Mouse (Mus musculus) hindlimb bud, embryonic 11.5 days (tissue): ENCODE data around the gene Slc5a10.

Experiments used
- DNase-seq: peaks from one replicate; pipeline ENCODE4 v3.0.0-alpha.2; 2012; ENCODE audit warnings: low read depth, low spot score; ENCODE audit errors: extremely low spot score

Gene Slc5a10

DNA sequence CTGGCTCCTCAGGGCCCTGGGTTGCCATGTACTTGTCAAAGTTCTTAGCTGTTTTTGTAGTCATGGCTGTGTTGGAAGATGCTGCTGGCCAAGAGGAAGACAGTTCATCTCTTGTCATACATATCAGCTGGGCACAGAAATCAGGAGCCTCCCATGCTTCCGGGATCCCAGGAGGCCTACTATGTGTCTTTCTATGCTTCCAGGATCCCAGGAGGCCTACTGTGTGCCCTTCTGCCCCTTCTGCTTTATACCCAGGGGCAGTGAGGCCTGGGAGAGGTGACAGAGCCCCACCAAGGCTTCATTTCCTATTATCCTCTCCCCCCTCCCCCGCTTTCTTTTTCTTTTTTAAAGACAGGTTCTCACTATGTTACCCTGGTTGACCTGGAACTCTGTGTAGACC lies 15.0 kb downstream of the Slc5a10 start:
- DNase-seq = no peak

DNA sequence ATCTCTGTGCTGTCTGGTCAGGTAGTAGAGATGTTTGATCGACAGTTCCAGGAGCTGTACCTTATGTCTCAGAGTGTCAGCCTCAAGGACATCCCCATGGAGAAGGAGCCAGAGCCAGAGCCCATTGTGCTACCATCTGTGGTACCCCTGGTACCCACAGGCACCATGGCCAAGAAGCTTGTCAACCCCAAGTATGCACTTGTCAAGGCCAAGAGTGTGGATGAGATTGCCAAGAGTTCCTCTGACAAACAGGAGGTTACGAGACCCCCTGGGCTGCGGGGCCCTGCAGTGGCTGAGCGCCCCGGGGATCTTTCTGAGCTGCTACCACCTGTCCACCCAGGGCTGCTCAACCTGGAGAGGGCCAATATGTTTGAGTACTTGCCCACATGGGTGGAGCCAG lies 18.1 kb downstream of the Slc5a10 start:
- no peak for DNase-seq

DNA sequence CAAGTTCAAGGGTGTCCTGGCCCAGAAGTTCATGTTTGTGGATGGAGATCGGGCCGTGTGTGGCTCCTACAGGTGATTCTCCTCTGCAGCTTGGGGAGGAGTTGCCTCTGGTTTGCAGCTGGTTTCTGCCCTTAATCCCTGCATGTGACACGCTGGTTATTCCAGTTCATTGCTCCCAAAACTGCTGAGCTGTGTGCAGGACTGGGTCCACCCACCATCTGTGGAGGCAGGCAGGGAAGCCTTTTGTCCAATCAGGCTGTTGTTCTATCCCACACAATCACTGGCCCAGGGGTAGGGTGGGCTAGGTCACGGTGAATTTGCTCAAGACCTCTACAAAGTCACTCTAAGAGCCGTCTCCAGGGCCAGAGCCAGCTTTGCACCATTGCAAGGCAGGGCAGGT lies 18.9 kb downstream of the Slc5a10 start:
- no peak for DNase-seq

DNA sequence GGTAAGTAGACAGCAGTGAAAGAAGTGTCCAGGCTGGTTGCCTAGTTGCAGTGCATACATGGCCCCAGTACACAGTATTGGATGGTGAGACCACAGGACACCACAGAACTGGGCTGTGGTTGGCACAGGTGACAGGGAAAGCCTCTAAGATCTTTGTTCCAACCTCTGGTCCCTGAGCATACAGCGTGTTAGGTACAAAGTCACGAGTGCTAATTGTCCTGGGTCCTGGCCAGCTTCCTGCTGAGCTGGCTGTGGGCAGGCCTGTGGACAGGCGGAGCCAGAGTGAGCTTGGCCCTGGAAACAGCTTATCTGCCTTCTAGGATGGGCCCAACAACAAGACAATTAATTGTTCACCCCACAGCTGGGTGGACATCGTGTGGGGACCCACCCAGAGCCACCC lies 20.7 kb downstream of the Slc5a10 start:
- DNase-seq = no peak

DNA sequence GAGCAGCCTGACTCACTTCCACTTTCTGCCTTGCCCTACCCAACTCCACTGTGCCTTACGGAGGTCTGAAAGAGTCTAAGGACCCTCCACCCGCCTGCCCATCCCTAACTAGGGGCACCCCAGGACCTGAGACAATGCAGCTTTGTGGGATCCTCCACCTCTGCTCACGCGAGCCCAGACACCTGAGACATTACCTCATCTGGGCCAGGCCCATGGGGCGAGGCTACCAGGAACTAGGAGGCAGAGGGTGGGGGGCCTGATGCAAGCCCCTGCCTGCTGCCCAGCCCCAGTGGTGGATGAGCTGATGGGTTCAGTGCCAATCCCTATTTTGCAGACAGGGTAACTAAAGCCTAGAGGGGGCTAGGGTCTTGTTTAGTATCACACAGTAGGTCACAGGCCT lies 21.2 kb downstream of the Slc5a10 start:
- no peak for DNase-seq

DNA sequence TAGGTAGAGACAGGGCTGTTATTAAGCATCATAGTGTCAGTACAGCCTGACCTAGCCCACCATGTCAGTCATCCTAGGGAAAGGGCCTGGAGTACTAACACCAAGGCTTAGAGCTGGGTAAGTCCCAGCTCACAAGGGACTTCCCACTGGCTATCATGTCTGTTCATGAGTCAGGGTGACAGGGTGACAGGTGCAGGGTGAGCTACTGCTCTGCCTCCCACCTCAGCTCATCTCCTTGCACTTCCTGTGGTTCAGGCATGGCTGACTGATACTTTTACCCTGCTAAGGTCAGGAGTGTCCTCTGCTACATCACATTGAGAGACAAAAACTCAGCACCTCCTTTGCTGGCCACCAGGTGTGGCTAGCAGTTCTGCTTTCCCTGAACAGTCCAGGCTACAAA lies 21.8 kb downstream of the Slc5a10 start:
- no peak for DNase-seq

DNA sequence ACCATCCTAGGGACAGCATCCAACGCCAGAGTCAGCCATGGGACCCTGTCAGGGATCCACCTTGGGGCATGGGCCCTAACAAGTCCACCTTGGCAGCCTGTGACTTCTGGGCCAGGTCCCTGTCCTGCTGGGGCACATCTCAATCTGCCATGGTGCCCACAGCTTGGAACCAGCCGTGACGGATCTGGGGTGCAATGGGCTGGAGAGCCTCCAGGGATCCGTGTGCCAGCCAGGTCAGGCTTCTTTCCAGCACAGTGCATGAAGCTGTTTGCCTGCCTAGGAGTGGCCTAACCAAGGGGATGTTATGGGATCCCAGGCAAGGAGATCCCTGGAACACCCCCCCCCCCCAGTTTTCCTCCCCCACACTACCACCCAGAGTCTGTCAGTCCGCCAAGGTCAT lies 27.6 kb downstream of the Slc5a10 start:
- no peak for DNase-seq

DNA sequence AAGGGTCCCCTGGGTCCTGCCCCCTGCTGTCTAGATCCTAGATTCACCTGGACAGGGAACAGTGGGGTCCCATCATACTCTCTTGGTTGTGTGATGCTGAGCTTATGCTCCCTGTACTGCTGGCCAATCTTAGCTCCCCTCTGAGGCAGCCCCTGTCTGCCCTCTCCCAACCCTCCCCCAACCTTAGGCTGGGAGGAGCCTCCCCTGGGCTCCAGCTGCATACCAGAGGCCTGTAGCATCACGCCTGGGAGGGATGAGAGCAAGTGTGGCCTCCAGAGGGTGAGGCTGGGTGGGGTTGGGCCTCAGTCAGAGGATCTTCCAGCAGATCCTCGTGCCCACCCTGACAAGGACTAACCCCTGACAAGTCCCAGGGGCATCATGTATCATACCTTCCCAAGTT lies 33.0 kb downstream of the Slc5a10 start:
- DNase-seq = no peak

DNA sequence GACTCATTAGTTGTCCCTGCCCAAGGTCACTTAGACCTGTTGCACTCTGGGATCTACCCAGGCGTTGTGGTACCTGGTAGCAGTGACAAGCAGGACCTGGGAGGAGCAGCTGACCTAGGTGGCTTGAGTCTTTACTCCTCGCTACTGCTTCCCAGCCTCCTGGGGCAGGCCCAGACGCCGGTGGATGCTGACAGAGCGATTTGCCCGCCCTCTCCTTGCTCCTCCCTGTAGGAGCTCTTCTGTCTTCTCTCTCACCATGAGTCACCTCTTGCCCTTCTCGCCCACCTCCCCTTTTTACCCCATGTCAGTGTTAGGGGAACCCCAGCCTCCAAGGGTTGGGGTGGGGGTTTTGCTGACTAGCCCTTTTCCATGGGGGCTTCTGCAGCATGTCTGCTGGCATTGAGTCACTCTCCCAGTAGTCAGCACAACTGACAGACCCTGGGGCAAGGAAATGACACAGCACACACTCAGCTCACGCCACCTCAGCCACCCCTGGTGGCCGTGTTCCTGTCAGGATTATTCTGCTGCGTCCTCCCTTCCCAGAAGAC lies 33.6 kb downstream of the Slc5a10 start:
- DNase-seq = no peak

DNA sequence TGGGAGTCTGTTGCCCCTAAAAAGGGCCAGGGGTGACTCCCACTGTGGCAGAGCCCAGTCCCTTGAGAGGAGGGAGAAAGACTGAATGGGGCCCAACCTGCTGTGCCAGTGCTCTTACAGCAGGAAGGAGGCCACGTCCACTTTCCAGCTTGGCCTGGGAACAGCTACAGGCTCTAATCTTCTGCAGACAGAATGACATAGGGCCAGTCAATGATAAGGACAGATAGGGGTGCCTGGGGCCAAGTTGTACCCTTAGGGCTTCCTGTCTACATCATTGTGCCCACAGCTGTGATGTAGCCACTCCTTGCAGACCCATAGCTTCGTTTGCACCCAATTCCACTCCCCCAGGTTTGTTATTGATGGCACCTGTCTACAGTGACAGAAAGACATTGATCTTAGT lies 34.5 kb downstream of the Slc5a10 start:
- DNase-seq = no peak

DNA sequence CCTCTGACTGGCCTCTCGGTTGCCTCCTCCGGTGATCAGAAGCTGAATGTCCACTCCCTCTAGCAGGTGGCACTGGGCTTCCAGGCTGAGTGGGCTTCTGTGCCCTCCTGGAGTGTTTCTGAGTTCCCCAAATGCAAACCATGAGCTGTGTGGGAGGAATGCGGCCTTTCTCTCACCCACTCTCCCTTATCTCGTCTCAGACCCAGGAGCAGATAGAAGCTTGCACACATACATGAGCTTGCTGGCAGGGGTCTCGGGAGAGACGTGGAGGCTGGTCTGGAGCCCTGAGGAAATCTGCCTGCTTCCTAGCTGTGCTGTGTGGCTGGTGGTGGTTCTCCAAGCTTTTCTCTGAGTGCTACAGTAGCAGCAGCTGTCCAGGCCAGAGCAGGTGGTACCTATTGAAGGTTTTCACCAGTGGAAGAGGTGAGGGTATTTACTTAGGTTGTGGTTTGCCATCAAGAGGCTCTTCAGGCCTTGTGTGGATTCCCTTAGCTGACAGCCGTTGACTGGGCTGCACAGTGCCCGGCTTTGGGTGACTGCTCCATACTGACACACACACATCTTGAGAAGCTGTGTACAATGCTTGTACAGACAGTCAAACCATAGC lies 35.4 kb downstream of the Slc5a10 start:
- DNase-seq = no peak

DNA sequence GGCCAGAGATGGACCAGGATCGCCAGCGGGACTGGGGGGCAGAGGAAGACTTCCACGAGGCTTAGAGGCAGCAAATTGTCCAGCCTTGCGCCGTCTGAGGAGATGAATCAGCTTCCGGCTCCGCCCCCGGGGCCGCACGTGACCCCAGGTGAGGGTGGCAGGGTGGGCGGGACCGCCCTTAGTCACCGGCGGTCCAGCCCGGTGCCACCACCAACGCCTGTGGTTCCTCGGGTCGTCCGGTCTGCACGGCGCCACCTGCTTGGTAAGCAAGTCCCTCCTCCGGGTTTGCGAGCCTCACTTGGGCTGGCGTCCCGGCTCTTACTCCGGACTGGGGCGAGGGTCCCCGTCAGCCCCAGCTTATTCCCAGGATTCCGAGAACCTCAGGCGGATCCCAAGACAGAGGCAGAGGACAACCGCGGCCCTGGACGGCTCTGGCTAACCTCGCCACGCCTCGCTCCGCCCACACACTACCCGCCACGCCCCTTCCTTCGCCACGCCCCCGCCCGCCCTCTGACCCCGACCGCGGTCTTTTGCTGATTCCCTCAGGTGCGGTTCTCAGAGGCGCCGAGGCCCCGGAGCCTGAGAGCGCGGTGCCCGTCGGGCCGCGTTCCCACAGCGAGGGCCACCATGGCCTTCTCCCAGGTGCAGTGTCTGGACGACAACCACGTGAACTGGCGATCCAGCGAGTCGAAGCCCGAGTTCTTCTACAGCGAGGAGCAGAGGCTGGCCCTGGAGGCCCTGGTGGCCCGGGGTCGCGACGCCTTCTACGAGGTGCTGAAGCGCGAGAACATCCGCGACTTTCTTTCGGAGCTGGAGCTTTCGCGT lies 36.5 kb downstream of the Slc5a10 start, which contains the start of gene Fam83g:
Gene Fam83g, plus strand, starts transcription at position 185 of the 825 bp plus-strand sequence.
- DNase-seq = no peak

DNA sequence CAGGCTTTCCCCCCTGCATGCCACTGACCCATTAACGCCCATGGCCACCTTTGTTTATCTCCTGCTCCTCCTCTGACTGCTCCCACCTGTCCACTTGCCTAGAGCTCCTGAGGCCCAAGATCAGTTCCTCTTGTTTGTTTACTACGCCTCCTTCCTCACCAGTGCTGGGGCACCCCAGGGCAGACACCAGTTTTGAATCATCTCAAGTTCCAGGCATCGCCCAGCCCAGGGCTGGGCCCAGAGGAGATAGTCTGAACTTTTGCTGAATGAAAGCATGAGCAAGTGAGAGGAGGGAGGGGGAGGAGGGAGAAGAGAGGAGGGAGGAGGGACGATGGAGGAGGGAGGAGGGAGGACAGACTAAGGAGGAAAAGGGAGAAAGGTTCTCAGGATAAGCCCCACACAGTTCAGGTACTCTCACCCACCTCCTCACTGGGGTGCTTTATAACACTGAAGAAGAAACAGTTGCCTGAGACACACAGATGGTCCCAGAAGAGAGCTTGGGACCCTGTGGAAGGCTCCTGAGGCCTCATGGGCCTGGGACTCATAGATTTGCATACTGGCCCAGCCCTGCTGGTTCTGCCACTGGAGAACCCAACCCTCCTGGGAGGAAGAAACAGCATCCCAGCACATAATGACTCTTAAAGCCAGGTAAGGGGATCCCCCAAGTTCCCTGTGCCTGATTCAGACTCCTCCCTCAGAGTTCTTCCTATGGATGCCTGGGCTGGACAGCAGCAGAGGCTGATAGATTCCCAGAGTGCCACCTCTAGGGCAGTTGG lies 41.3 kb downstream of the Slc5a10 start:
- DNase-seq = no peak

DNA sequence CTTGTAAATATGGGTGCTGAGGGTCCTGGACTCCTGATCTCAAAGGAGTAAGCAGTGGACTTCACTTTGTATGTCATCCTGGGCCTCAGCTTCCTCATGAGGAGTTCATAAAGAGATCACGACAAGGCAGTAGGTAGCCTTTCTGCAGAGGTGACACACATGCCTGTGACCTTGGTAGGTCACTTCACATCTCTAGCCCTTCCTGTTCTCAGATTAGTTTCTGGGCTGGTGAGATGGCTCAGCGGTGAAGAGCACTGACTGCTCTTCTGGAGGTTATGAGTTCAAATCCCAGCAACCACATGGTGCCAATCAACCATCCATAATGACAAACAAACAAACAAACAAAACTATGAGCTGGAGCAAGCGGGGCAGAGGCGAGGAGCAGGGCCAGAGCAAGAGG lies 42.9 kb downstream of the Slc5a10 start:
- no peak for DNase-seq

DNA sequence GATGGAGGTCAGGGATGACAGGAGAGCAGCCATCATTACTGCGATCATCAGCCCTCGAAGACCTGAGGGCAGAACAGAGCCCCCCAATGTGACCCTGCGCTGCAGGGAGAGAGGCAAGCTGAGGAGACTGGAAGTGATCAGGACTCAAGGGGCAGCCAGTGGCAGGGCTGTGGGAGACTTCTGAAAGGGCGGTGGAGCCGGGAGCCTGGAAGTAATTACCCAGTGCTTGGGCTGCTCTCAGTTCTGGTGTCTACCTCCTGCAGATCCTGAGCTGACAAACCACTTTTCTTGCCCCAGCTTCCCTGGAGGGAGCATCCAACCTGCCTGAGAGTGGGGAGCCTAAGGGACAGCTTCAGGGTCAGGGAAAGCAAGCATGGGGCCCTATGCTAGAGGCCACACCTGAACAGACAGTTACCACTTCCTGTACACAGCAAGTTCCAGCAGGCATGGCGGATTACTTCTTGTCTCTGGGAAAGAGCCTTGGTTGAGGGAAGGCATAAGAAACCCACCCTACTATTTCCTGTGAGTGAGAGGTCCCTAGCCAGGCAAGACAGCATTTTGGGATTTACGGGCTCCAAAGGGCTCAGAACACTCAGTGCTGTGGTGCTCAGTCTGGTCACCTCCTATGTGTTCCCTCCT lies 44.3 kb downstream of the Slc5a10 start:
- no peak for DNase-seq

DNA sequence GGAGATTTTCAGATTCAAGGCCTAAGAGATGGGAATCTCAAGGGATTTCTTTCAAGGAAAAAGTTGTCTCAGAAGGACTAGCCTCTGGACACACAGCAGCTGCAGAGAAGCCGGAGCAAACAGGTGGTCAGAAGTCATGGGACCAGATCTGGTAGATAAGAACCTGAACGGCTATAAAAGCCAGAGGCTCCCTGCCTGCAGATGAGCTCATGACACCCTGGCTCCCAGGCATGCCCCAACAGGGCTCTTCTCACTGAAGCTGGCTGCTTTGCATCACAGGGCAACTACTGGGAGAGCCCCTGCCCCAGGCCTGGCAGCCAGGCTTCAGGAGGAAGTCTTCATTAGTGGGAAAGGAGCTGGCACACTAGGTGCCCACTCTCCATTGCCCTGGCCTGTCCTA lies 45.3 kb downstream of the Slc5a10 start:
- no peak for DNase-seq

DNA sequence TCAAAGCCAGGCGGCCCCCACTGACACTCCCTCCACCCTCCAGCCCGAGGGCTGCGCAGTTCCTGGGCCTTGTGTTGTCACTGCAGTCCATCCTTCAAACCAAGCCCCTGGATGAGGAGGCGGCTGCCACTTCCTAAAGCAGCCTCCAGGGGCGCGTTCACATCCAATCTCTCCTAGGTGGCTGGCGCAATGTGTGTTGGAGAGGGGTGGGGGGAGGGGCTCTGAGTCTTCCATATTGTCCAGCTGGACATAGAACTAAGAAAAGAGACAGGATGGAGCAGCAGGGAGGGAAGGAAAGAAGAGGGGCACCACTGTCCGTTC lies 45.8 kb downstream of the Slc5a10 start:
- peak; percentile 28 for DNase-seq

DNA sequence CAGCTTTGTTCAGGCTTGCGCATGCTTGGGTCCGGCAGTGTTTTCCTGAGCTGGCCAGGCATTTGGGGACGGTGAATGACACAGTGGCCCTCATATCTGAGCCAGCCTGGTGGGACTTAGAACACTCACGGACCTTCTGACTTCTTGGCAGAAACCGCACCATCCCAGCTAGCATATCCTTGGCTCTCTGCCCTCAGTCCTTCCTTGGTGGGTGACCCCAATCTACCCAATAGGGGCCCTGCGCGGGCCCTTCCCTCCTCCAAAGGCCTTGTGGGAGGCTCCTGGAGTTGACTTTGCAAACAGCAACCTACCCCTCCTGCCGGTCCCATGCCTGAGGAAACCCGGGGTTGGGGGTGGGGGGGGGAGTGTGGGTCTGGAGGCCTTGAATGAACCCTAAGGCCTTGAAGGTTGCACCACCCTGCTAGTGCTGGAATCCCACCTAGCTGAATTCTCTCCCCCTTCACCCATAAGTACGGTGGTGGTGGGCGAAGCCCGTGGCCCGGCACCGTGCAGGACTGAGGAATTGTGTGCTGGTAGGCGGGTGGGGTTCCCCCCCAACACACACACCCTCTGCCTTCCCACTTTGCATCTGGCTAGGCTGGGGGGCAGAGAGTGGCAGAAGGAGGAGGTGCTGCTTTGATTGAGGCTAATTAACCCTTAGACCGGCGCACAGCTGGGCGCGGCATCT lies 46.3 kb downstream of the Slc5a10 start:
- no peak for DNase-seq

DNA sequence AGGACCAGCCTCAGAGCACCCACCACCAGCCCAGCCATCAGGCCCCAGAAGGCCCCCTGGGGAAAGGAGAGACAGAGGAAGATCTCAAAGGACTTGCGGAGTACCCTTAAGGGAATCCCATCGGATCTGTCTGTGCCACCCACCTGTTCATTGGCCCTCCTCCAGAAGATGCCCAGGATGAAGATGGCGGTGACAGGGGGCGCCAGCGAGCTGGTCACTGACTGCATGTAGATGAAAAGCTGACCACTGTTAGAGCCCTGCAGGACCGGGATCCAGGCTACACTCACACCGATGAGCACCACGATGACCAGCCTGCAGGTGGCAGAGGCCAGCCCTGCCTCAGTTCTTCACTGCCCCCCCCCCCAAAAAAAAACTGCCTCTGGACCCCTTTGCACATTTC lies 46.9 kb downstream of the Slc5a10 start:
- no peak for DNase-seq

DNA sequence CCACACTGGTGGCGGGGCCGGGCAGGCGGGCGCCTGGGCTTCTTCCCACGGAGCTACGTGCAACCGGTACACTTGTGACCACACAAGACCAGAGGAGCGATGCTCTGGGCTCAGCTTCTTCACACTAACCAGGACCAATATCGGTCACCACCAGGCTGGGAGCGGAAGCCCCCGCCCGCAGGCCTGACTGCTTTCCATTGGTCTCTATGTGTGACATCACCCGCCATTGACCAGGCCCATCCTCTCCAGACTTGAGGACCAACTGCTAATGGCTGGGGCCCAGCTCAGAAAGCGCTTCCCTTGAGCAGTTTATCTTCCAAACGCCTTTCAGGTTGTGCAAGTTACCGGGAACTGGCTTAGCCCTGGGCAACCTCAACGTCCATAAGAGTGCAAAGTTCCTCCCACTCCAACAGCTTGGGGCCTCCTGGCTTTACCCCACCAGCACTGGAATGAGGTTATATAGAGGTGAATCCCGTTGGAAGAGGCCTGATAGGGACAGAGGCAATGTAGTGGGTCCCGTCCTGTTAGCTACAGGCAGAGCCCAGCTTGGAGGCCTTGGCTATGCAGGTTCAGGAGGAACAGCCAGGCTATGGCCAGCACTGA lies 48.7 kb downstream of the Slc5a10 start:
- no peak for DNase-seq
